Mouse (Mus musculus): ENCODE data around the gene U2af2.
A peak's percentile ranks its signal among the peaks of the same experiment; 100 is the strongest.

U2af2 gene

DNA sequence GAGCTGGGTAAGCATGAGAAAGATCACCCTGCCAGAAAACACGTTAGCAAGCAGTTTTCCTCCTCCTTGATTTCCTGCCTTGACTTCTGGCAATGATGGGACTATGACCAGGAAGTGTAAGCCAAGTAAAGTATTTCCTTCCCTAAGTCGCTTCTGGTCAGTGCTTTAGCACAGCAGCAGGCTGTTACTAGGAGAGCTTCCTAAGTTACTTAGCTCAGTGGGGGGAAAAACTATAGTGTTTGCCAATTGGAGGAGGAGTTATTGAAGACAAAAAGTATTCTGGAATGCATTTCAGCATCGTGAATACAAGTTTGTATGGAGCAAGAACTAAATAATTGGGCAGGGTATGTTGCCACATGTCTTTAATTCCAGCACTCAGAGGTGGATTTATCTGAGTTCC lies 50.8 kb downstream of the U2af2 start:
- DNase-seq (ENCODE audit: low spot score) = no peak

DNA sequence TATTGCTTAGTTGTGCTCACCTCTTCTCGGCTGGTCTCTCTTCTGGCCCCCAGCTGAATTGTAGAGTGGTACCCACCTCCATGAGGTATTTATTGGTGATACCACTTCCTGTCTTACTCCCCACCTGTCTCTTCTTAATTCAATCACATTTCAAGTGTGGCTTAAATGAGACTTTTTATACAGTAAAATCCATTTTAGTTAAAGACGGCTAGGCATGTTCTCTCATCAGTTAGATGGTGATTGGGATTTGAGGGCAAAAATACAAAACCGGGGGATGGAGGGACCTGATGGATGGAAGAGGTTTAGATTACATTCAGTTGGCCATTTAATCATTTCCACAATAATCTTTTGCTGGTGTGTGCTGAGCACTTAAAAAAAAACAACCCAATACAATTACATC lies 54.9 kb downstream of the U2af2 start, which contains the start of gene Rfpl4:
Gene Rfpl4, minus strand, starts transcription at position 101 of the 400 bp plus-strand sequence.
- no peak for DNase-seq (ENCODE audit: low spot score)

DNA sequence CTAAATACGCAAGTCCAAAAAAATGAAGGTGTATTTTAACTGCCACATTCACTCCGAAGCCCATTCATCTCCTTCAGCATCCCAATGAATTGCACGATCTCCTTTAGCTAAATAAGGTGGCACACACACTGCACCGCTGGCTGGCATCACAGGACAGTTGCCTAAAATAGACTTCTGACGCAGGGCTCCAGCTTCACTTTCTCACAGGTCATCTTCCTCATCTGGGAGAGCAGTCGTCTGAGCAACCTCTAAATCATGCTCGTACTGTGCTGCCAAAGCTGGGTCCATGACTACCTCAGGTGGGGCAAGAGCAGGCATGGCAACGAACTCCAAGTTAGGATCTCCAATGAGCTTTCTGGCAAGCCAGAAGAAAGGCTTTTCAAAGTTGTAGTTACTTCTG lies 63.1 kb downstream of the U2af2 start:
- DNase-seq (ENCODE audit: low spot score) = no peak

DNA sequence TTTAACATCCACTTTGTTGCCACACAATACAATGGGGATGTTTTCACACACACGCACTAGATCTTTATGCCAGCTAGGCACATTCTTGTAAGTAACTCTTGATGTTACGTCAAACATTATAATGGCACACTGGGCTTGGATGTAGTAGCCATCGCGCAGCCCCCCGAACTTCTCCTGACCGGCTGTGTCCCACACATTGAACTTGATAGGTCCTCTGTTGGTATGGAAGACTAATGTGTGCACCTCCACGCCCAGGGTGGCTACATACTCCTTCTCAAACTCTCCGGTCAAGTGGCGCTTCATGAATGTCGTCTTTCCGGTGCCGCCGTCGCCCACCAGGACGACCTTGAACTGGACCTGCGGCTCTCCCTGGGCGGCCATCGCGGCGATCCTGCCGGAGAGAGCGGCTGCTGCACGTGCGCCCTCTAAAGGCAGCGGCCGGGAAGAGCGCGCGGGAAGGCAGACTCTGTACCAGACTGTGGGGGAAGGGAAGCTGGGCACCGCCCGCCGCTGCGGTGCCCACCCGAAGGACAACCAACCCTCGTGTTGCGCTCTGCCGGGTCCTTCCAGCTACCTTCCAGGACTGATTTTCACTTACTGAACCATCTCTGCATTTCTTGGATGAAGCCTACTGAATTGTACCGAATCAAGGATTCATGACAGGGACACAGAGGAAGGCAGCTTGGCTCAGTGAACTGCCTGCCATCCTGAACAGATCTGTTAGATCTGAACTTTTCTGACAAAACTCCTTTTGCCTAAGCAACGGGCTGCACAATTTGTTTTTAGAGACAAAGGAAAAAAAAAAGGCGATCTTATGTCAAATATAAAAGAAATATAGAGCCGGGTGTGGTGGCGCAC lies 63.8 kb downstream of the U2af2 start, which contains the start of gene Rasl2-9:
Gene Rasl2-9, minus strand, starts transcription at position 402 of the 858 bp plus-strand sequence.
- DNase-seq (ENCODE audit: low spot score) = peak; percentile 93
